Mouse (Mus musculus): ENCODE data around the gene Ccdc88c.
A peak's percentile ranks its signal among the peaks of the same experiment; 100 is the strongest.

Gene Ccdc88c

DNA sequence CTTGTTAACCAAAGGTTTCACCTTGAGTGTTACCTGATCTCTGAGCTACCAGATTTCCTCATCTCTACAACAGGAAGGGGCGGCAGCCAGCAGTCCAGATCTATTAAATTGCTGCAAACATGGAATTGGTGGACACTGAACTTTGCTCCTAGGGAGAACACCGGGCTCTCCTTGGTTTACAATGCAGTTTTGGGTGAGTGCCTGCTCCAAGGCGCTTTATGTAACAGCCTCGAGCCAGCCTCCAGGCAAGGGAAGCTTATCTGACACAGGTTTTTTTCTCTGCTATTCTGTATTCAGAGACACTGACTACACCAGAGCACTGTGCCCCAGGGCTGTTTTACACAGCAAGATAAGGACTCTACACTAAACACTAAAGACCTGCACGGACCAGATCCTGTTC is 94.1 kb downstream of the Ccdc88c start:
- DNase-seq (ENCODE audit: low spot score in 2 of 2), result no peak

DNA sequence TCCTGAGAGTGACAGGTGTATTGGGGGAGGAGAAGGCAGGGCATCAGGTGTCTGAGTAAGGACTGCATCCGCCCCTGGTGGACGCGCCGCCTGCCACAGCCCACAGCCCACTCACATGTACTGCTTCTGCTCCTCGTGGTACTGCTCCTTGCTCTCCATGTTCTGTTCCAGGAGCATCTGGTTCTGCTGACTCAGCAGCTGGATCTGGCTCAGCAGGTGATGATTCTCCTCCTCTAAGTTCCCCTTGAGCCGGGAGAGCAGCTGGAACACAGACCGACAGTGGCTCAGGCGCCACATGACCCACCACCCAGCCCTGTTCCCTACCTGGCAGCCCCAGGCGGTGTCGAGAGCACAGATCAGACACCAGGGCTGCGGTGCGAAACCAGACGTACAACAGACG is 97.2 kb downstream of the Ccdc88c start:
- DNase-seq (ENCODE audit: low spot score in 2 of 2), result no peak

GRCm38 (mm10) chr12:100928286-100928685 is 100.6 kb downstream of the Ccdc88c start:
- DNase-seq (ENCODE audit: low spot score in 2 of 2), result no peak

GRCm38 (mm10) chr12:100925644-100926619 is 102.9 kb downstream of the Ccdc88c start:
- peak in 1 of 2 experiments; percentile 50 for DNase-seq (ENCODE audit: low spot score in 2 of 2)

GRCm38 (mm10) chr12:100924646-100925339 is 104.1 kb downstream of the Ccdc88c start:
- no peak for DNase-seq (ENCODE audit: low spot score in 2 of 2)

GRCm38 (mm10) chr12:100910731-100911130 is 118.1 kb downstream of the Ccdc88c start:
- DNase-seq (ENCODE audit: low spot score in 2 of 2), result peak in 1 of 2 experiments; percentile 14

DNA sequence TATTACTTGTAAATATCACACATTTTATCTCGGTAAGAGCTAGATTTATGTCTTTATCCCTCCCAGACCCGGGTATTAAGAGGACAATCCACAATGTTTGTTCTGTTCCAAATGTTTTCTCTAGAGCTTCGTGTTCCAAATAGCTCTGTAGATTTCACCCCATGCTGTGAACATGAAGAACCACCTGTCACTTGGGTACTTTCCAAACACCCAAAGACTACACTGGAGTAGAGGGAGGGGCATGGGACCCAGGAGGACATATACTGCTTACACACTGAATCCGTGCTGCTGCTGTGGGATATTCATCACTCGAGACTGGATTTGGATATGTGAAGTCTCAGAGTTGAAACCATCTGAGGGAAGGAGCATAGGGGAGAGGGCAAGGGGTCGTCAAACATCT is 119.1 kb downstream of the Ccdc88c start:
- DNase-seq (ENCODE audit: low spot score in 2 of 2), result no peak

DNA sequence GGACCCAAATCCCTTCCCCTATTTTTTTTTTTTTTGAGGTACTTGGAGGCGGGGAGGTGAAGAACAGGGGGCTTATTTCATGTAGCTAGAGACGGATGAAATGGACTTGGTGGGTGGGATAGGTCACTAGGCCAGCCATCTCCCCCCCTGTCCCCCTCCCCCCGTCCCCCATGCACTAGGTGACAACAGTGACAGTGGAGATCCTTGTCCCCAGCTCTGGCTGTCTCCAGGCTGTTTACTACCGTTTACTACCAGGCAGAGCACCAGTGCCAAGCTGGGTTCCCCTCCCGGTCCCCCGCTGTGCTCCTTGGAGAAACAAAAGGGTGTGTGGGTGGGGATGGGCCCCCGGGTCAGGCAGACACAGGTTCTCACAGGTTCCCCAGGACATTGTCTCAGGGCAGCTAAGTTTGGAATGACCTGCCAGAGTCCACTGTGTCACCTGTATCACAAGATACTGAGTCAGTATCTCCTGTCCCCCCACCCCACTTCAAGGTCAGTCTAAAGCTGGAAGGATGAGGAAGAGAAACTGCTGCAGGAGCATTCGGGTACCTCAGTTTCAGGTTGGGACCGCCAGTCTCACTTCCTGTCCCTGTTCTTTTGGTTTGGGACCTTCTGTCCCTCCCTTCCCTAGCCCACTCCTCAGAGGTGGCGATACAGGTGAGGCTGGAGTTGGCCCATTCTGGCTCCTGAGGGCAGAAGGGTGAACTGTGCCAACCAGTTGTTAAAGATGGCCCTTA is 120.4 kb downstream of the Ccdc88c start:
- DNase-seq (ENCODE audit: low spot score in 2 of 2), result no peak

DNA sequence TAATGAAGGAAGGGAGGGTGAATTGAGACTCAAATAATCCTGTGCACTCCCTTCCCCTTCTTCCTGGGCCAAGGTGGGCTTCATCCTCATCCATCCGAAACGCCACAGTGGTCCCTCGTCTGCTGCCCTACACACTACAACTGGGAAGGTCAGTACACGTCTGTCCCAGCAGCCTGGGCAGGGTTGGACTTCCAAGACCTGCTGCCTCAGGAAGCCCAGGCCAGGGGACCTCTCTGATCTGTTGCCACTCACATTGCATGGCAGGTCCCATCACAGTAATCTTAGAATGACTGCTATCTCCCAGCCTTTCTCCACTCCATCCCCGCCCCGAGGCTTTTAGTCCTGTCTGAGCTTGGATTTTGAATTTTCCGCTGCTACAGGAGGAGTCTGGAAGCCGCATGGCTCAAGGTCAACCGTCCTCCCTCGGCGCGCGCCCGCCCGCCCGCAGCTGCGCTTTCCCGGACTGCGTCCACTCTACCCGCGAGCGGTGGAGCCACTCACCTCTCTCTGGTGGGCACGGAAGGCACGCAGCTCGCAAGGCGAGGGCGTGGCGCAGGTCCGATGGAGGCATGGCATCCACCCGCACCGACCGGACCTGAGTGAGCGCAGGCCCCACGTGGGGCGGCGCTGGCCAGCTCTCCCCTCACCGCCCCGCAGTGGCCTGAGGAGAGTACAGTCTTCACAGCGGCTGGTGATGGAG is 121.1 kb downstream of the Ccdc88c start, which contains the start of gene Gpr68:
Gene Gpr68 (minus strand): TSS at position 601 of the 700 bp plus-strand sequence.
- DNase-seq (ENCODE audit: low spot score in 2 of 2), result no peak

DNA sequence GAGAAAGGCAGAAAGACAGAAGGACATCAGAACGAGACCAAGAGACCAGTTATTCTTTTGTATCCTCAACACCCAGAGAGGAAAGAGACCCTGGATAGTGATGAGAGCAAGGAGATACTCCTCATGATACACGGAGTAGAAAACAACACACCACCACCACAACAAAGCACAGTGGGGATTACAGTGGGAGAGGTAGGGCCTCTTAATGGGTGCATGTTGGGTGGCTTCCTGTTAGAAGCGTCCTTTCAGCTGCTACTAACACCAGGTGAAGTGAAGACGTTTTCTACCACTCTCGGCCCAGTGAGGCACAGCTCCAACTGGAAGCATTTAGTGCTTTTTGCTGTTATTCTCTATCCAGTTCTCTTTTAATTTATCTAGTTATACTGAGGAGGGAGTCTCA is 122.0 kb downstream of the Ccdc88c start:
- no peak for DNase-seq (ENCODE audit: low spot score in 2 of 2)

GRCm38 (mm10) chr12:100903761-100904160 is 125.1 kb downstream of the Ccdc88c start:
- DNase-seq (ENCODE audit: low spot score in 2 of 2), result no peak

GRCm38 (mm10) chr12:100901386-100901785 is 127.5 kb downstream of the Ccdc88c start:
- no peak for DNase-seq (ENCODE audit: low spot score in 2 of 2)

GRCm38 (mm10) chr12:100900901-100901300 is 128.0 kb downstream of the Ccdc88c start:
- no peak for DNase-seq (ENCODE audit: low spot score in 2 of 2)

- peak; percentile 20 to 22 for DNase-seq (ENCODE audit: low spot score in 2 of 2)
These were observed 129.7 kb downstream of the Ccdc88c start for GRCm38 (mm10) chr12:100899111-100899640.

GRCm38 (mm10) chr12:100897736-100898650 is 130.9 kb downstream of the Ccdc88c start:
- no peak for DNase-seq (ENCODE audit: low spot score in 2 of 2)

GRCm38 (mm10) chr12:100896661-100897060 is 132.2 kb downstream of the Ccdc88c start:
- DNase-seq (ENCODE audit: low spot score in 2 of 2), result no peak

- DNase-seq (ENCODE audit: low spot score in 2 of 2), result no peak
These were observed 133.4 kb downstream of the Ccdc88c start for GRCm38 (mm10) chr12:100895504-100895903.

- DNase-seq (ENCODE audit: low spot score in 2 of 2), result no peak
These were observed 138.3 kb downstream of the Ccdc88c start for GRCm38 (mm10) chr12:100890548-100890947.

DNA sequence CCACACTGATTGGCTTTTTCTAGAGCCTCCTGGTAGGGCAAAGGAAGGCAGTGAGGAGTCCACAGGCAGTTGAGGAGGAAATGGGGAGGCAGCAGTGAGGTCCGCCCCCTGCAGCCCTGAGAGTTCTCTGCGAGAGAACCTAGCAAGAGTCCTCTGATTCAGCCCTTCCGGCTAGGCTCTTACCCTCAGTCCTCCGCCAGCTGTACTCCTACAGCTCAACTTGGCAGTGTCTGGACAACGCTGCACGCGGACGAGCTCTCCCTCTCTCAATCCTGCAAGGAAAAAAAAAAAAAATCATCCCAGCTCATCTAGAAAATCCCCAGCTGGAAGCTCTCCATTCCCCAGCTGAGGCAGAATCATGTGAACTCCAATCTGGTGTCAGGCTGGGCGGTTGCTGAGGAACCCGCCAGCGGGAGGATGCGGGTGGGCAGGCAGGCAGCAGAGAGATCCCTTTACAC is 141.0 kb downstream of the Ccdc88c start:
- peak; percentile 28 to 41 for DNase-seq (ENCODE audit: low spot score in 2 of 2)

DNA sequence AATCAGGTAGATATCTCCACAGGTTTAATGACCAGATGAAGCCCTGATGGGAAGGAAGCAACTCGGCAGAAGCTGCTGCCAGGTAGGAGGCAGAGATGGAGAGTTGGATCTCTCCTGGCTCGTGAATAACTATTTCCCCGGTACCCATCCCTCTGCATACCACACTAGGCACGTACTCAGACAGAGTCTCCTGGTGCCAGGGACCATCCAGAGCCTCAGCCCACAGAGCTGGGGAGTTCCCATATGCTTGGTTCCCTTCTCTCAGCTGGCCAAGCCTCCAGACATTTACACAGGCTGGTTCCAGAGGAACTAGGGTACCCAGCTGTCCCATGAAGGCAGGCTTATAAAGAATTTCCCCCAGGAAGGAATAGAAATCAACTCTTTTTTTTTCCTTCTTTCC is 142.0 kb downstream of the Ccdc88c start:
- DNase-seq (ENCODE audit: low spot score in 2 of 2), result no peak
